Mouse (Mus musculus): ENCODE results near the gene Akirin2. TPM values are rescaled to one million over a fixed set of nuclear protein-coding genes. Genes with fewer than 3 reads are reported as not detected.

Gene Akirin2
- polyA plus RNA-seq, 1 experiment from 2014 or later: 68.4 TPM

DNA sequence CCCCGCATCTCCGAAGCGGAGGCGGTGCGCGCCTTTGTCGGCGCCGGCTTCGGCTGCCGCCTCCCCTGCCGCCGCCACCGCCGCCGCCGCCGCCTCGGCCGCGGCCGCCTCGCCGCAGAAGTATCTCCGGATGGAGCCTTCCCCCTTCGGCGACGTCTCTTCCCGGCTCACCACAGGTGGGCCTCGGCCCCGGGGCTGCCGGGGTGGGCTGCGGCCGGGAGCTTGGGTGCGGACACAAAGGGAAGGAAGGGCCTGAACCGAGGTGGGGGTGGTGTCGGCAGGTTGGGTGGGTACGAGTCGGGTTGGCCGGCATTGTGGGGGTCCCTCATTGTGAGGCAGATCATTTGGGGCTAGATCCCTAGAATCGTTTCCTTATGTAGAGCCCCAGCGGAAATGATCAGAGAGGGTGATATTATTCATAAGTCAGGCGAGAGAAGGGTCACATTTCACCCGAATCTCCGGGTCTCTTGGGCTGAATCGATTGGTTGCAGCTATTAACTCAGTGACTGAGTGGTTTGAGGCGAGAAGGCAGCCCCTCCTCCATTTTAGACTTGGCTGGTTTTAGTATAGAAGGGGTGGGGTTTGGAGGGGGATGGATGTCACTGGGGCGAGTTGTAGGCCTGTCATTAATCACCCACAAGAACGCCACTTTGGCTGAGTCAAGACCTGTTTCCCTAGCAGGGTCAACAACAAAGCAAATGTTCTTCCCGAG is 517 bp downstream of the Akirin2 start:
- H3K27ac ChIP-seq (ENCODE audit: low read length): peak overlapping the region; percentile 94
- WGBS: under 1% methylated on average over 49 of the region's 50 CpGs
- peak; percentile 47 for ATAC-seq

DNA sequence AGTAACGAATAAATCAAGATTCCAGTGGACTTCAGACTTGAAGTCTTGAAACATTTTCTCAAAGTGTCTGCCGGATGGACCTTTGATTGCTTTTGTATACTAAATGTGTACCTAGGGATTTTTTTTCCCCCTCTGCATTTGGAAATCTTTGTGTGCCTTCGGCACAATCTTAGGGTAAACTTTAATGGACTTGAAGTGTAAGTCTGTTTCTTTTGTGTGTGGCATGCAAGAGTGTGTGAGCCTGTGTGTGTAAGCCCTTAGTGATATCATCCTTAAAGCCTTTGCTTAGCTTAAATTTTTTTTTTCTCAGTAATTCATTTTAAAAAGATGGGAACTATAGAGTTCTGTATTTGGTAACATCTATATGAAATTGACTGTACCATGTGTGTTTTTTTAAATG is 1.2 kb downstream of the Akirin2 start:
- H3K4me2 ChIP-seq (ENCODE audit: low read length): peak overlapping the region; percentile 85
- H3K27me3 ChIP-seq (ENCODE audit: control insufficient read depth, insufficient read depth, low read depth, low read length): no peaks in the 10 kb centered on the region
- no peak for ATAC-seq
- no peaks in the 10 kb centered on the region for H3K9me3 ChIP-seq (replicated peaks; ENCODE audit: control insufficient read depth, low read length, poor library complexity, severe bottlenecking)
- H3K4me1 ChIP-seq (ENCODE audit: control insufficient read depth, insufficient read depth, low read length): peaks cover 43% of the 10 kb centered on the region
- H3K9ac ChIP-seq (ENCODE audit: low read depth, low read length): peak overlapping the region; percentile 96
- H3K27ac ChIP-seq (ENCODE audit: low read length): no peak overlapping the region; the same call in 1 of the 2 replicates
- H3K4me3 ChIP-seq (ENCODE audit: low read depth, low read length): peak overlapping the region; percentile 91
- 18% methylated on average over 3 of the region's 3 CpGs for WGBS
- no peaks in the 10 kb centered on the region for H3K36me3 ChIP-seq (ENCODE audit: control insufficient read depth, insufficient read depth, low read length)

More for the DNA sequence above, 517 bp downstream of the Akirin2 start:
- Histone ChIP-seq H3K4me3 (ENCODE audit: low read depth, low read length) (peak overlapping the region; percentile 91), H3K36me3 (ENCODE audit: control insufficient read depth, insufficient read depth, low read length) (no peaks in the 10 kb centered on the region), H3K4me2 (ENCODE audit: low read length) (peak overlapping the region; percentile 85), H3K9me3 (replicated peaks; ENCODE audit: control insufficient read depth, low read length, poor library complexity, severe bottlenecking) (no peaks in the 10 kb centered on the region), H3K4me1 (ENCODE audit: control insufficient read depth, insufficient read depth, low read length) (peaks cover 36% of the 10 kb centered on the region), H3K9ac (ENCODE audit: low read depth, low read length) (peak overlapping the region; percentile 96), H3K27me3 (ENCODE audit: control insufficient read depth, insufficient read depth, low read depth, low read length) (no peaks in the 10 kb centered on the region)

- no peak for ATAC-seq
- Histone ChIP-seq H3K27ac (ENCODE audit: low read length) (no peak overlapping the region), H3K9me3 (replicated peaks; ENCODE audit: control insufficient read depth, low read length, poor library complexity, severe bottlenecking) (no peaks in the 10 kb centered on the region), H3K4me2 (ENCODE audit: low read length) (no peak overlapping the region), H3K4me3 (ENCODE audit: low read depth, low read length) (no peak overlapping the region), H3K9ac (ENCODE audit: low read depth, low read length) (no peak overlapping the region), H3K36me3 (ENCODE audit: control insufficient read depth, insufficient read depth, low read length) (no peaks in the 10 kb centered on the region), H3K27me3 (ENCODE audit: control insufficient read depth, insufficient read depth, low read depth, low read length) (no peaks in the 10 kb centered on the region), H3K4me1 (ENCODE audit: control insufficient read depth, insufficient read depth, low read length) (peaks cover 48% of the 10 kb centered on the region)
- WGBS: 22% methylated on average over 1 of the region's 1 CpGs
Measured at GRCm38 (mm10) chr4:34554596-34554995, 3.9 kb downstream of the Akirin2 start.

DNA sequence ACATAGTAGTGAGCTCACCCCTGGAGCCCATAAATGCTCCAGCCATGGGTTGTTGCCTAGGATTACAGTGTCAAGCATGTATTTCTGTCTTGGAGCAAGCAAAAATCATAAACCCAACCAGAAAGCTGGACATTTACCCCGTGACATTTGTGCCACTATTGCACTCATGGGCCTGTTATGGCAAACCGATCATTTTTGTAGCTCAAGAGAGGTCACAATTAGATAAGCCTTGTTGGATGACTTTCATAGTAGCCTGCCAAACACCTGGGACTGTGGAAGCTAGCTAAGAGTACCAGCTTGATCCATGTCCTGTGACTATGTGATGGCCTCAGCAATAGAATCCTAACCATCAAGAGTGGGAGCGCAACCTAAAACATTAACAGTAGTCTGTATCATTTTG is 4.9 kb downstream of the Akirin2 start:
- ATAC-seq: no peak
- Histone ChIP-seq H3K27me3 (ENCODE audit: control insufficient read depth, insufficient read depth, low read depth, low read length) (no peaks in the 10 kb centered on the region), H3K4me1 (ENCODE audit: control insufficient read depth, insufficient read depth, low read length) (peaks cover 44% of the 10 kb centered on the region), H3K9ac (ENCODE audit: low read depth, low read length) (no peak overlapping the region), H3K36me3 (ENCODE audit: control insufficient read depth, insufficient read depth, low read length) (no peaks in the 10 kb centered on the region), H3K4me2 (ENCODE audit: low read length) (no peak overlapping the region), H3K9me3 (replicated peaks; ENCODE audit: control insufficient read depth, low read length, poor library complexity, severe bottlenecking) (no peaks in the 10 kb centered on the region), H3K27ac (ENCODE audit: low read length) (no peak overlapping the region), H3K4me3 (ENCODE audit: low read depth, low read length) (no peak overlapping the region)
- 94% methylated on average over 3 of the region's 3 CpGs for WGBS

DNA sequence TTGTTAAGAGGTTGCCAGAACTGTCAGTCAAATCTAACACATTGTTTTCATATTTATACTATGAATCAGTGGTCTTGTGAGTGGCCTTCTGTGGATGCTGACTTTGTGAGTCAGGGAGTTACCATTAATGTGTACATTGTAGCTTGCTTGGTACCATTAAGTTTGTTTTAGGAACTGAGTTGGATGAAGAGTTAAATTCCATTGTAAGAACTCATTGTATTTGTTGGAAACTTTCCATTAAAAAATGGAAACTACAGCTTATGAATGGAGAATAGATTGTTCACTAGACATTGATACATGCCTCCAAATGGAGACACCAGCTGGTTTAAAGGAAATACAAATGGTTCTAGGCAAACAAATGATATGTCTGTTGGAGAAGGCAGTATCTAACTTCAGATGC is 5.4 kb downstream of the Akirin2 start:
- Histone ChIP-seq H3K4me3 (ENCODE audit: low read depth, low read length) (no peak overlapping the region), H3K9me3 (replicated peaks; ENCODE audit: control insufficient read depth, low read length, poor library complexity, severe bottlenecking) (no peaks in the 10 kb centered on the region), H3K36me3 (ENCODE audit: control insufficient read depth, insufficient read depth, low read length) (no peaks in the 10 kb centered on the region), H3K9ac (ENCODE audit: low read depth, low read length) (no peak overlapping the region), H3K4me2 (ENCODE audit: low read length) (no peak overlapping the region), H3K27me3 (ENCODE audit: control insufficient read depth, insufficient read depth, low read depth, low read length) (no peaks in the 10 kb centered on the region), H3K27ac (ENCODE audit: low read length) (no peak overlapping the region), H3K4me1 (ENCODE audit: control insufficient read depth, insufficient read depth, low read length) (peaks cover 44% of the 10 kb centered on the region)
- no peak for ATAC-seq

DNA sequence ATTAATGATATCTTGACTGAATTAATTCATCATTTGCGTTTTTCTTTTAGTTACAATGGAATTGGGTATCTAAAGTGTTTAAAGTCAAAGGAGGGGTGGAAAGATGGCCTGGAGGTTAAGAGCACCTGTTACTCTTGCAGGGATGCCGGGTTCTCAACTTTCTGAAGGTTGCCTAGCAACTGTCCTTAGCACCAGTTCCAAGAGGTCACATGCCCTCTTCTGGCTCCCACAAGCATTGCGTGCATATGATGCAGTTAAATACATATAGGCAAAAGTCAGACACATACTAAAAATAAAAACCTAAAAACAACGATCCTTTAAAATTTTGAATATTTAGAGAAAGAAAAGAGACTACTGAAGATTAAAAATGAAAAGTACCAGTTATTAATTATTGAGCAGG is 10.2 kb downstream of the Akirin2 start:
- 49% methylated on average over 4 of the region's 4 CpGs for WGBS
- no peak overlapping the region for H3K27ac ChIP-seq (ENCODE audit: low read length)
- peaks cover 2% of the 10 kb centered on the region; the same call in 1 of the 2 replicates for H3K36me3 ChIP-seq (ENCODE audit: control insufficient read depth, insufficient read depth, low read length)
- no peak overlapping the region for H3K4me3 ChIP-seq (ENCODE audit: low read depth, low read length)
- peaks cover 17% of the 10 kb centered on the region for H3K4me1 ChIP-seq (ENCODE audit: control insufficient read depth, insufficient read depth, low read length)
- H3K9ac ChIP-seq (ENCODE audit: low read depth, low read length): no peak overlapping the region
- no peak for ATAC-seq
- no peaks in the 10 kb centered on the region for H3K9me3 ChIP-seq (replicated peaks; ENCODE audit: control insufficient read depth, low read length, poor library complexity, severe bottlenecking)
- H3K27me3 ChIP-seq (ENCODE audit: control insufficient read depth, insufficient read depth, low read depth, low read length): no peaks in the 10 kb centered on the region
- no peak overlapping the region for H3K4me2 ChIP-seq (ENCODE audit: low read length)

- H3K9ac ChIP-seq (ENCODE audit: low read depth, low read length): no peak overlapping the region
- H3K4me1 ChIP-seq (ENCODE audit: control insufficient read depth, insufficient read depth, low read length): peaks cover 3% of the 10 kb centered on the region; the same call in 1 of the 2 replicates
- H3K36me3 ChIP-seq (ENCODE audit: control insufficient read depth, insufficient read depth, low read length): peaks cover 14% of the 10 kb centered on the region
- H3K4me2 ChIP-seq (ENCODE audit: low read length): no peak overlapping the region
- H3K27ac ChIP-seq (ENCODE audit: low read length): no peak overlapping the region
- H3K9me3 ChIP-seq (replicated peaks; ENCODE audit: control insufficient read depth, low read length, poor library complexity, severe bottlenecking): no peaks in the 10 kb centered on the region
- 89% methylated on average over 6 of the region's 6 CpGs for WGBS
- no peak for ATAC-seq
- no peaks in the 10 kb centered on the region for H3K27me3 ChIP-seq (ENCODE audit: control insufficient read depth, insufficient read depth, low read depth, low read length)
- H3K4me3 ChIP-seq (ENCODE audit: low read depth, low read length): no peak overlapping the region
Measured at GRCm38 (mm10) chr4:34566226-34566625, 15.5 kb downstream of the Akirin2 start.

- Histone ChIP-seq H3K9me3 (replicated peaks; ENCODE audit: control insufficient read depth, low read length, poor library complexity, severe bottlenecking) (no peaks in the 10 kb centered on the region), H3K4me1 (ENCODE audit: control insufficient read depth, insufficient read depth, low read length) (no peaks in the 10 kb centered on the region), H3K36me3 (ENCODE audit: control insufficient read depth, insufficient read depth, low read length) (peaks cover 25% of the 10 kb centered on the region), H3K27me3 (ENCODE audit: control insufficient read depth, insufficient read depth, low read depth, low read length) (no peaks in the 10 kb centered on the region), H3K27ac (ENCODE audit: low read length) (no peak overlapping the region), H3K4me2 (ENCODE audit: low read length) (no peak overlapping the region), H3K4me3 (ENCODE audit: low read depth, low read length) (no peak overlapping the region), H3K9ac (ENCODE audit: low read depth, low read length) (no peak overlapping the region)
- WGBS: 85% methylated on average over 2 of the region's 2 CpGs
- no peak for ATAC-seq
Measured at GRCm38 (mm10) chr4:34572876-34573275, 22.1 kb downstream of the Akirin2 start.

DNA sequence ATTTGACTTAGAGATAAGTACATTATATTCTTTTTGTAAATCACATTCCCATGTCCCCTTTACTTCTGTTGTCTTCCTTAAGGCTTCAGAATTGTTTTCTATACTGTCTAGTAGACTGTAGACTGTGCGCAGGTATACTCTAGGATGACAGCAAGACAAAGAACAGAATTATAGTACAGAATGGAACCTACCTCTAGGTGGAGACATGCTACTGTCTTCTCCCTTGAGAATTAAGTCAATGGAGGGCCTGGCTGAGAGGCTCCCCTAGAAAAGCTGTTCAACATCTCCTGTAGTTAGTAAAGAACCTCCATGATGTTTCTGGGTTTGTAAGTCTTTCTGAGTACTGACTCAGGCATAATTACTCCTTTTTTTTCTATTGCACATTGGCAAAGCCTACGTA is 26.3 kb downstream of the Akirin2 start:
- no peak overlapping the region for H3K4me2 ChIP-seq (ENCODE audit: low read length)
- H3K36me3 ChIP-seq (ENCODE audit: control insufficient read depth, insufficient read depth, low read length): peaks cover 26% of the 10 kb centered on the region
- H3K4me1 ChIP-seq (ENCODE audit: control insufficient read depth, insufficient read depth, low read length): no peaks in the 10 kb centered on the region
- H3K9ac ChIP-seq (ENCODE audit: low read depth, low read length): no peak overlapping the region
- no peak overlapping the region for H3K27ac ChIP-seq (ENCODE audit: low read length)
- no peaks in the 10 kb centered on the region for H3K27me3 ChIP-seq (ENCODE audit: control insufficient read depth, insufficient read depth, low read depth, low read length)
- no peak for ATAC-seq
- H3K4me3 ChIP-seq (ENCODE audit: low read depth, low read length): no peak overlapping the region
- H3K9me3 ChIP-seq (replicated peaks; ENCODE audit: control insufficient read depth, low read length, poor library complexity, severe bottlenecking): no peaks in the 10 kb centered on the region
- 91% methylated on average over 2 of the region's 2 CpGs for whole genome bisulfite sequencing

Measured in midbrain, embryonic 16.5 days (tissue).